Mouse (Mus musculus): ENCODE measurements around the gene Zfp109.
"Not testable (repeated sequence)": the region's sequence is repeated elsewhere in the genome, so short reads cannot be mapped to it uniquely, and the experiment has no call there.

The Zfp109 gene

GRCm38 (mm10) chr7:24237040-24237791 lies at the start of gene Zfp109:
Gene Zfp109 (minus strand): TSS chr7:24237560.
- peak; percentile 68 for DNase-seq (ENCODE audit: low read depth, low spot score)

- DNase-seq (ENCODE audit: low read depth, low spot score), result no peak
Observed at GRCm38 (mm10) chr7:24286916-24287315, 49.6 kb upstream of the Zfp109 start.

- peak; percentile 12 for DNase-seq (ENCODE audit: low read depth, low spot score)
Observed at GRCm38 (mm10) chr7:24286090-24286489, 48.7 kb upstream of the Zfp109 start.

GRCm38 (mm10) chr7:24280858-24281145 lies 43.4 kb upstream of the Zfp109 start:
- no peak for DNase-seq (ENCODE audit: low read depth, low spot score)

GRCm38 (mm10) chr7:24280031-24280857 lies 42.9 kb upstream of the Zfp109 start:
- no peak for DNase-seq (ENCODE audit: low read depth, low spot score)

GRCm38 (mm10) chr7:24278771-24279170 lies 41.4 kb upstream of the Zfp109 start:
- DNase-seq (ENCODE audit: low read depth, low spot score), result not testable (repeated sequence)

GRCm38 (mm10) chr7:24274456-24274855 lies 37.1 kb upstream of the Zfp109 start:
- no peak for DNase-seq (ENCODE audit: low read depth, low spot score)

- no peak for DNase-seq (ENCODE audit: low read depth, low spot score)
Observed at GRCm38 (mm10) chr7:24271191-24271590, 33.8 kb upstream of the Zfp109 start.

GRCm38 (mm10) chr7:24270288-24270672 lies 32.9 kb upstream of the Zfp109 start, which contains the start of gene Zfp93:
Gene Zfp93 (plus strand): TSS chr7:24270420.
- peak; percentile 70 for DNase-seq (ENCODE audit: low read depth, low spot score)

- no peak for DNase-seq (ENCODE audit: low read depth, low spot score)
Observed at GRCm38 (mm10) chr7:24269667-24270287, 32.4 kb upstream of the Zfp109 start.

GRCm38 (mm10) chr7:24269256-24269655 lies 31.9 kb upstream of the Zfp109 start:
- no peak for DNase-seq (ENCODE audit: low read depth, low spot score)

GRCm38 (mm10) chr7:24268176-24269155 lies 31.1 kb upstream of the Zfp109 start:
- DNase-seq (ENCODE audit: low read depth, low spot score), result no peak

GRCm38 (mm10) chr7:24260000-24260312 lies 22.6 kb upstream of the Zfp109 start:
- DNase-seq (ENCODE audit: low read depth, low spot score), result no peak

- no peak for DNase-seq (ENCODE audit: low read depth, low spot score)
Observed at GRCm38 (mm10) chr7:24259306-24259999, 22.1 kb upstream of the Zfp109 start.

- peak; percentile 73 for DNase-seq (ENCODE audit: low read depth, low spot score)
Observed at GRCm38 (mm10) chr7:24254633-24255474, 17.5 kb upstream of the Zfp109 start, which contains the start of gene Zfp108. Gene Zfp108 (plus strand): TSS chr7:24254794.

GRCm38 (mm10) chr7:24253779-24254615 lies 16.6 kb upstream of the Zfp109 start:
- no peak for DNase-seq (ENCODE audit: low read depth, low spot score)

GRCm38 (mm10) chr7:24211343-24211742 lies 26.0 kb downstream of the Zfp109 start, which contains the start of gene Zfp111:
Gene Zfp111 (minus strand): TSS chr7:24211443.
- no peak for DNase-seq (ENCODE audit: low read depth, low spot score)

GRCm38 (mm10) chr7:24210296-24210695 lies 27.1 kb downstream of the Zfp109 start:
- no peak for DNase-seq (ENCODE audit: low read depth, low spot score)

All from CD4-positive, CD25-positive, alpha-beta regulatory T cell, adult 2 months (primary cell).